Mouse (Mus musculus): ENCODE results near the gene Npas2.

Npas2 gene

GRCm38 (mm10) chr1:39217584-39217983 lies 24.1 kb downstream of the Npas2 start:
- DNase-seq, result no peak

DNA sequence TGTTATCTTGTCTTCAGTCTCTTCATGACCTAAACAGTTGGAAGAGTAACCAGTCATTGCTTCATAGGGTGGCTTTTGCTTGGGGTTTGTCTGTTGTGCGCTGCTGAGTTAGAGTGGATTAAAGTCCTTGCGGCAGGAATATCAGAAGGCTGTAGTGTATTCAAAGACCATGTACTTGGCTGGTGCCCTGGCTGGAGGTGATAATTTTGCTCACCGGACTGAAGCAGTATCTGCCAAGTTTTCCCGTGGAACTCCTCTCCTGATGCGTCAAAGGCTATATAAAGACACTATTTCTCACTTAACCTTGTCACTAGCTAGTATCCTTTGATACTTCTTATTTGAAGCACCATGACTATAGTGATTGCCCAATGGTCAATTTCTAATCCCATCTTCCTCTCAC lies 34.9 kb downstream of the Npas2 start:
- DNase-seq, result no peak

DNA sequence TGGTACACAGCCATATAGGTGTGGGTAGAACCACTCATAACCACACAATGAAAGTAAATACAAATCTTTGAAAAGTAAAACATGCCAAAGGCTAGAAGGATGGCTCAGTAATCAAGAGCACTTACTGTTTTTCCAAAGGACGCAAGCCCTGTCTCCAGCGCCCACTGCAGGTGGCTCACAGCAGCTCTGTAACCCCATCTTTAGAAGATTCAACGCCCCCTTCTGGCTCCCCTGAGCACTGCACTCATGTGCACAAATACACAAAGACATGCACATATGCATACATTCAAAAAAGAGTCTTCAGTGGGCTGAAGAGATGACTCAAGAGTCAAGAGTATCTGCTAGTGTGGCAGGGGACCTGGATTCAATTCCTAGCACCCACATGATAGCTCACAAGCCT lies 36.5 kb downstream of the Npas2 start:
- DNase-seq, result no peak

DNA sequence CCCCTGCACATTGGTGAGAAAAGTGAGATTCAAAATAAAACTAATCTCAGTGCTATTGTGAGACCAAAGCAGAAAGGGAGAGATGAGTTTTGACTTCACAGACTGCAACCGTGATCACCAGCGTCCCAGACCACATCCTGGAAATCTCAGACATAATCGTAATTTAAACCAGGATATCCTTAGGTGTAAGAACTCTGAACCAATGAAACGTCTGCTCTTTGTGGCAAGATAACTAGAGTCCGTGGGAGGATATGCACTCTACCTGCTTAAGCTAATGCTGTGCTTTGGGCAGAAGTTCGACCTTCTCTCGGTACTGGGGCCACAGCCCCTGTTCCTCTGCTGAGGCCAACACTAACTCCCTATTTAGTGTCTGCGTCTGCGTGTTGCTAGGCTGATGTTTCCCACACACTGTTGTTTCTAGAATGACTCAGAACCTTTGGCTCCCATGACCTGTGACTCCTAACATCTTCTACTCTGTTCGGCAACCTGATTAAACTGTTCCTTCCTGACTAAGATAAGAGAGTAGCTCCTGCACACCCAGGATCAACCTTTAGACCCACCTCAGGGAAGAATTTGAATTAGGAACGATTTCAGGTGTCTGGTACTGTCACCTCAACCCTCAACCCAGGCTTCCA lies 41.4 kb downstream of the Npas2 start:
- no peak for DNase-seq

GRCm38 (mm10) chr1:39237503-39238255 lies 44.1 kb downstream of the Npas2 start:
- peak; percentile 10 for DNase-seq

GRCm38 (mm10) chr1:39240860-39241584 lies 47.5 kb downstream of the Npas2 start:
- no peak for DNase-seq

GRCm38 (mm10) chr1:39244726-39245125 lies 51.2 kb downstream of the Npas2 start:
- DNase-seq, result no peak

DNA sequence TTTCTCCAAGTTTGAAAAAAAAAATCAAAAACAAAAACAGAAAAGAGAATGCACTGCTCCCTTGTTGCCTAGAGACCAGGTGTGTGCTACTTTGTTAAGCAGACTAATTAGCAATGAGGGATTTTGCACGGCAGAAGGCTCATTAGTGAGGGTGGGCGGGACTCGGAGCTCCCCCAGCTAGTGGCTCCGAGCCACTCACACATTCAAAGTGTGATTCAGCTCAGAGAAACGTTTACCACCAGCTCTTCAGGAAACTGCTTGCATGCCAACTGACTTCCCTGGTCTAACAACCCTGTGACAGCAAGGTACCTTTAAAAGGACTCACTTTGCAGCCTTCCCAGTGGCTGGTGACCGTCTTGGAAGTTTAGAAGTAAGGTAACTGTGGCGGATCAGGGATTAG lies 58.1 kb downstream of the Npas2 start:
- DNase-seq, result no peak

- peak; percentile 48 for DNase-seq
Observed at GRCm38 (mm10) chr1:39253771-39254170, 60.2 kb downstream of the Npas2 start.

DNA sequence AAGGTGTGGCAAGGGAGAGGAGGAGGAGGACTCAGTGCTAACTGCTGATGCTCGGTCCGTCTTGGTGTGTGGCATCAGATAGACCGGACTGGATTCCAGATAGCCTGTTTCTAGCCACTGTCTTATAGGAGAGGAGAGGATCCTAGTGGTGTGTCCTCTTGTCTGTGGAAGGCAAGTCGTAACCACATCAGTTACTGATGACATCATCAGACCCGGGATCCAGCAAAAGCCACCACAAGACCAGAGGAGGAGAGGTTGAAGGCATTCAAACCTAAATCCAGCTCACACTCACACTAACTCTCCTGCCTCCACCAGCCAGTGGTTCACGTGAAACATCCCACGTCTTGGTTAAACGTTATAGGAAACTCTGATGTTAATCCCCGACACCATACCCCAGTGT lies 62.5 kb downstream of the Npas2 start:
- no peak for DNase-seq

GRCm38 (mm10) chr1:39256513-39257330 lies 63.2 kb downstream of the Npas2 start:
- no peak for DNase-seq

DNA sequence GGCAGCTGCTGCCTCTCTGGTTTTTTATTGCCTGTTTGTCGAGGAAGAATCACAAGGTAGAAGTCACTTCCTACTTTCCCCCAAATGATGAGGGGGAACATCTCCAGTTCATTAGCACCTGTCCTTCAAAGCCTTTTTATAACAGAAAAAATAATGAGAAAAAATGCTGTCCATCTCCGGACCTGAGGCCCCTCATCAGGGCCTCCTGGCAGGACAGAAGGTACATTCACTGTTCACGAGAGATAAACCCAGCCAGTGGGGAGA lies 63.7 kb downstream of the Npas2 start:
- no peak for DNase-seq

DNA sequence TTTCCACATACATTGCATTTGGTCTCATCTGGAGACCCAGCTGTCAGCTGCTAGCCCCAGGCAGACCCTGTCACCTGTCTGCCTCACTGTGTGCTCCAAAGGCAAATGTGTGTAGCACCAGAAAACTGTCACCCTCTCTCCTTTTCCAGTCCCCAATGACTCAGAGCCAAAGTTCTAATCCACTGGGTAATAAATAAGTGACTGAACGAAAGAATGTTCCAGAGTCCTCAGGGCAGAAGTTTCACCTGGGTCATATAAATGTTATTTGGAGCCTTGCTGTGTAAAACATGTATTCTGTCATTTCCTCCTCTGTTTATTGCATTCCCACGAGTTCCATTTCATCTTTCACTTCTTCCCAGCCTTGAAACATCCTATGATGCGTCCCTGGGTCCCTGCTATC lies 66.1 kb downstream of the Npas2 start:
- DNase-seq, result no peak

- DNase-seq, result no peak
Observed at GRCm38 (mm10) chr1:39260183-39260978, 66.8 kb downstream of the Npas2 start.

DNA sequence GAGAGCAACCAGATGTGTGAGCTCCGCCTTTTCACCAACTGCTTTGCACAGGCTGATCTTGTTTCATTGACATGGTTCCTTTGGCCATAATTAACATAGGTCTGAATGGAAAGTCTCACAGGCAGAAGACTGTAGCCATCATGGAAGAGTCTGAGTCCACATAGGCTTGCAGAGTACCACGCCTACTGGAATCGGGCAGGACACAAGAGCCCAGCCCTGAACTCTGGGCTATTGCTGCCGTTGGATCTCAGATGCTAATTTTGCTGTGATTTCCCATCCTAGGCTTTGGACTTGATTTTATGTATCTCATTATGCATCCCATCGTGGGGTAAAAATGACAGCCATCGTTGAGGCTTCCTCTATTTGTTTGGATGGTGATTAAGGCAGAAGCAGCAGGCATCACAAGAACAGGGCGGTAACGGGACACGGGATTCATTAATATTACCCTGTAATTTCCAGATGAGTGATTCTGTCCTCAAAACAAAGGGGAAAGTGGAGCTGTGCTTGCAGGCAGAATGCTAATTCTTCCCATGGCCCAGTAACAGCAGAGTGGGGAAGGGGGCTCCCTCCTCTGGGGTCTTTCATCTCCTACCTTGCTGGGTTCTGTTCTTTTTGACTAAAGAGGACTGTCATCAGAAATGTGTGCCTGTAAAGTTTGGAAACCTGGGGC lies 73.4 kb downstream of the Npas2 start:
- no peak for DNase-seq

GRCm38 (mm10) chr1:39272976-39273375 lies 79.4 kb downstream of the Npas2 start:
- no peak for DNase-seq

- DNase-seq, result no peak
Observed at GRCm38 (mm10) chr1:39280391-39280790, 86.9 kb downstream of the Npas2 start.

GRCm38 (mm10) chr1:39280989-39281875 lies 87.7 kb downstream of the Npas2 start:
- no peak for DNase-seq

DNA sequence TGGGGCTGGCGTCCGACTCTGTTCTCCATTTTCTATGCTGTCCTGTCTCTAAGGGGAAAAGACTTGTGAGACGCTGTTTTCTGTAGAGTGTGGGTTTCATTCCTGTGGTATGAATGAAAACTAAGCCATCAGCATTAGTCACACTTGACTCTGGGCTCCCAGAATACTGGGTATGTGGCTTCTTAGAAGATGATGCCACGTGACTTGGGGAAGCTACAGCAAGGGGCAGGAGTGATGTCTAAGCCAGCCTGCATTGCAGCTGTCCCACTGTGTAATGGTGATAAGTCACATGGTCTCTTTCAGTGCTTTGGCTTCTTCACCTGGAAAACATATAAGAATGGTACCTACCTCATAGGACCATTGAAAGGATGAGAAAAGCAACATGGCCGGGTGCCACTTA lies 88.4 kb downstream of the Npas2 start:
- DNase-seq, result no peak

DNA sequence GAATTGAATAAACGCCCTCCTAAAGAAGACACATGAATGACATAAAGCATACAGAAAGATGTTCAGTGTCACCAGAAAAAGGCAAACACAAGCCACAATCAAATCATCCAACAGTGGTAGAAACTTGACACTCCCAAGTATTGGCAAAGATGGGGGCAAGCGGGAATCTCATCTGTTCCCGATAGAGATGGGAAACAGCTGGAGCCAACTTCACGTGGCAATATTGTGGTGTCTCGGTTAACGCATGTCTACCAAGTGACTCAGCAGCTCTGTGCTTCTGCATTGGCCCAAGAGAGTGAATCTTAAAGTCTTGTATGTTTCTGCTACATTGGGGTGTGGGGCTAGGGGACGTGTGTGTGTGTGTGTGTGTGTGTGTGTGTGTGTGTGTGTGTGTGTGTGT lies 89.8 kb downstream of the Npas2 start:
- no peak for DNase-seq

DNA sequence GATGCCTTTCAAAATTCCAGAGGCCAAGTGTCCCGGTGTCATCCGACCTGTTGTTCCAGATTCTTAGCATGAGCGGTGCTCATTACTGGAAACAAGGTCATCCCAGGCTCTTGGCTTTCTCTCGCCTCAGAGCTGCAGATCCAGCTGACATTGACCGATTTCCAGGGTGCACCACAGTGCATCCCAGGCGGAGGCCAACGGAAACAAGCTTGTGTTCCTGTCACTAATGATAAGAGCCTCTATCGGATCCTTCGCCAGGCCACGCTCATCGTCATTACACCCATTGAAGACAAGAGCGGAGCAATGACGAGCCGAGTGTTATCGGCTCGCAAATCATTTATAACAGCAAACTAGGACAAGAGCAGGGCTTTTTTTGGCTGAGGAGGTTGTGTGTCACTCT lies 91.3 kb downstream of the Npas2 start:
- peak; percentile 39 for DNase-seq
